Mouse (Mus musculus): ENCODE data around the gene Krcc1. TPM values are rescaled to one million over a fixed set of nuclear protein-coding genes. Genes with fewer than 3 reads are reported as not detected.
"Not testable (repeated sequence)": the region's sequence is repeated elsewhere in the genome, so short reads cannot be mapped to it uniquely, and the experiment has no call there.

The Krcc1 gene
- polyA plus RNA-seq, 1 experiment from 2014 or later = 41.6 TPM

- H3K27ac ChIP-seq (replicated peaks; ENCODE audit: low read depth, low read length) = no peak overlapping the region
- 61% methylated on average over 1 of the region's 1 CpGs for WGBS
- H3K9me3 ChIP-seq (ENCODE audit: control insufficient read depth, low read length) = no peaks in the 10 kb centered on the region
- no peak for DNase-seq (ENCODE audit: low spot score)
- no peaks in the 10 kb centered on the region for H3K36me3 ChIP-seq (ENCODE audit: control insufficient read depth, insufficient read depth, low read length)
- no peak for ATAC-seq (ENCODE audit: insufficient number of reproducible peaks, low FRiP score, low TSS enrichment, low read depth)
- H3K4me1 ChIP-seq (ENCODE audit: control insufficient read depth, insufficient read depth, low read length) = no peaks in the 10 kb centered on the region
- no peaks in the 10 kb centered on the region for H3K27me3 ChIP-seq (ENCODE audit: control insufficient read depth, insufficient read depth, low read length)
- no peak overlapping the region for H3K4me2 ChIP-seq (ENCODE audit: low read depth, severe bottlenecking)
- H3K4me3 ChIP-seq (ENCODE audit: low read depth, low read length) = no peak overlapping the region
- no peak overlapping the region for H3K9ac ChIP-seq (ENCODE audit: low read length)
Observed at GRCm38 (mm10) chr6:71257375-71257774, 14.1 kb upstream of the Krcc1 start.

GRCm38 (mm10) chr6:71258562-71258961 lies 12.9 kb upstream of the Krcc1 start:
- H3K4me2 ChIP-seq (ENCODE audit: low read depth, severe bottlenecking) = no peak overlapping the region
- 87% methylated on average over 2 of the region's 2 CpGs for WGBS
- H3K4me3 ChIP-seq (ENCODE audit: low read depth, low read length) = no peak overlapping the region
- no peak overlapping the region for H3K9ac ChIP-seq (ENCODE audit: low read length)
- H3K9me3 ChIP-seq (ENCODE audit: control insufficient read depth, low read length) = no peaks in the 10 kb centered on the region
- H3K27ac ChIP-seq (replicated peaks; ENCODE audit: low read depth, low read length) = no peak overlapping the region
- no peaks in the 10 kb centered on the region for H3K4me1 ChIP-seq (ENCODE audit: control insufficient read depth, insufficient read depth, low read length)
- no peaks in the 10 kb centered on the region for H3K27me3 ChIP-seq (ENCODE audit: control insufficient read depth, insufficient read depth, low read length)
- ATAC-seq (ENCODE audit: insufficient number of reproducible peaks, low FRiP score, low TSS enrichment, low read depth) = no peak
- H3K36me3 ChIP-seq (ENCODE audit: control insufficient read depth, insufficient read depth, low read length) = no peaks in the 10 kb centered on the region
- no peak for DNase-seq (ENCODE audit: low spot score)

- Histone ChIP-seq H3K4me2 (ENCODE audit: low read depth, severe bottlenecking) (no peak overlapping the region), H3K9ac (ENCODE audit: low read length) (no peak overlapping the region), H3K4me1 (ENCODE audit: control insufficient read depth, insufficient read depth, low read length) (no peaks in the 10 kb centered on the region), H3K9me3 (ENCODE audit: control insufficient read depth, low read length) (no peaks in the 10 kb centered on the region), H3K27ac (replicated peaks; ENCODE audit: low read depth, low read length) (no peak overlapping the region), H3K4me3 (ENCODE audit: low read depth, low read length) (no peak overlapping the region), H3K27me3 (ENCODE audit: control insufficient read depth, insufficient read depth, low read length) (no peaks in the 10 kb centered on the region), H3K36me3 (ENCODE audit: control insufficient read depth, insufficient read depth, low read length) (no peaks in the 10 kb centered on the region)
- DNase-seq (ENCODE audit: low spot score) (no peak), ATAC-seq (ENCODE audit: insufficient number of reproducible peaks, low FRiP score, low TSS enrichment, low read depth) (no peak)
- 88% methylated on average over 4 of the region's 4 CpGs for WGBS
Observed at GRCm38 (mm10) chr6:71259166-71259565, 12.3 kb upstream of the Krcc1 start.

- ATAC-seq (ENCODE audit: insufficient number of reproducible peaks, low FRiP score, low TSS enrichment, low read depth) (no peak), DNase-seq (ENCODE audit: low spot score) (no peak)
- no peak overlapping the region for H3K9ac ChIP-seq (ENCODE audit: low read length)
- no peak overlapping the region for H3K4me3 ChIP-seq (ENCODE audit: low read depth, low read length)
- no peaks in the 10 kb centered on the region for H3K4me1 ChIP-seq (ENCODE audit: control insufficient read depth, insufficient read depth, low read length)
- WGBS = 70% methylated on average over 6 of the region's 6 CpGs
- H3K4me2 ChIP-seq (ENCODE audit: low read depth, severe bottlenecking) = no peak overlapping the region
- H3K9me3 ChIP-seq (ENCODE audit: control insufficient read depth, low read length) = no peaks in the 10 kb centered on the region
- no peaks in the 10 kb centered on the region for H3K27me3 ChIP-seq (ENCODE audit: control insufficient read depth, insufficient read depth, low read length)
- no peak overlapping the region for H3K27ac ChIP-seq (replicated peaks; ENCODE audit: low read depth, low read length)
- H3K36me3 ChIP-seq (ENCODE audit: control insufficient read depth, insufficient read depth, low read length) = no peaks in the 10 kb centered on the region
Observed at GRCm38 (mm10) chr6:71260051-71260640, 11.3 kb upstream of the Krcc1 start.

DNA sequence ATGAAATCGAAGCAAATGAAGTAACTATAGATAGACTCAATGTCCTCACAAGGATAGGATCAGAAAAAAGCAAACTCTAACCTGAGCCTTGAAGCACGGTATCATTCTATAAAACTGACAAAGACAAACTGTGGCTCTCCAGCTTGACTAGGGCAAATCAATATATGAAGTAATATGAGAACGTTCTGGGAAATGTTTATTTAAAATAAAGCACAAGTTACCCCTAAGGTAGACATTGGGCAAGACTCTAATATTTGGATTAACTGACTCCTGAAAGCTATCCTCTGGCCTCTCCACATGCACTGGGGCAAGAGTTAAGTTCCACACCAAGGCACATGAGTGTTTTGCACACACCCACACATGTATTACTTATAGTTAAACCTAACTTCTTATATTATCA lies 10.4 kb upstream of the Krcc1 start:
- Histone ChIP-seq H3K4me3 (ENCODE audit: low read depth, low read length) (no peak overlapping the region), H3K27ac (replicated peaks; ENCODE audit: low read depth, low read length) (no peak overlapping the region), H3K4me2 (ENCODE audit: low read depth, severe bottlenecking) (no peak overlapping the region), H3K9ac (ENCODE audit: low read length) (no peak overlapping the region), H3K4me1 (ENCODE audit: control insufficient read depth, insufficient read depth, low read length) (no peaks in the 10 kb centered on the region), H3K27me3 (ENCODE audit: control insufficient read depth, insufficient read depth, low read length) (no peaks in the 10 kb centered on the region), H3K36me3 (ENCODE audit: control insufficient read depth, insufficient read depth, low read length) (no peaks in the 10 kb centered on the region), H3K9me3 (ENCODE audit: control insufficient read depth, low read length) (no peaks in the 10 kb centered on the region)
- 91% methylated on average over 3 of the region's 3 CpGs for WGBS
- DNase-seq (ENCODE audit: low spot score) (no peak), ATAC-seq (ENCODE audit: insufficient number of reproducible peaks, low FRiP score, low TSS enrichment, low read depth) (no peak)

DNA sequence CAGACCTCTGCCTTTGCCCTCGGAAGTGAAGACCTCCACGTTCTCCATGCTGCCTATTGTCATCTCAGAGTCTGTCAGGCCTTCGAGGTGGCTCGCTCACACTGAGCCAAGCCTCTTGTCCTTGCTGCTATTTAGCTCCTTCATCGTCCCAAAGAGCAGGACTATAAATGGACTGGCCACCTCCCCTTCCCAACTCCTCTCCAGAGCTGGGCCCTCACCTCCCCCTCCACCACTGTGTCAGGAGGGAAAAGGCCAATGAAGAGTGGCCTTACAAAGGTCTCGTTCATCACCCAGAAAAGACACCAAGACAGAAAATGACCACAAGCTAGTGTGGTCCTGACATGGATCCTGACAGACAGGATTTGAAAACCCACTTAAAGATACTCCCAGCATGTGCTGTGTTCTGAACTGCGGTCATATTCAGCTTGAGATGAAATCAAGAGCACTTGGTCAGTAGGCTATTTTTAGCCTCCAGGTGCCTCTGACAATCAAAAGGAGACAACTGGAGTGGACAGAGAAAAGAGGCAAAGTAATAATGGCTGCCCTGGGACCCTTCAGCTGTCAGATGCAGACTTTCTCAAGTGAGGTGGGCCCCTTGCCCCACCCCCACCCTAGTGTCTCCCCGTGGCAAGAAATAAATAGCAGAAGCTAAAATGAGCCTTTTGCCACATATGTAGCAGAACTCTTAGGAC lies 9.2 kb upstream of the Krcc1 start:
- H3K36me3 ChIP-seq (ENCODE audit: control insufficient read depth, insufficient read depth, low read length) = no peaks in the 10 kb centered on the region
- no peak for DNase-seq (ENCODE audit: low spot score)
- H3K9ac ChIP-seq (ENCODE audit: low read length) = no peak overlapping the region
- no peaks in the 10 kb centered on the region for H3K4me1 ChIP-seq (ENCODE audit: control insufficient read depth, insufficient read depth, low read length)
- no peaks in the 10 kb centered on the region for H3K9me3 ChIP-seq (ENCODE audit: control insufficient read depth, low read length)
- no peak overlapping the region for H3K27ac ChIP-seq (replicated peaks; ENCODE audit: low read depth, low read length)
- no peaks in the 10 kb centered on the region for H3K27me3 ChIP-seq (ENCODE audit: control insufficient read depth, insufficient read depth, low read length)
- H3K4me3 ChIP-seq (ENCODE audit: low read depth, low read length) = no peak overlapping the region
- WGBS = 63% methylated on average over 8 of the region's 8 CpGs
- no peak for ATAC-seq (ENCODE audit: insufficient number of reproducible peaks, low FRiP score, low TSS enrichment, low read depth)
- H3K4me2 ChIP-seq (ENCODE audit: low read depth, severe bottlenecking) = no peak overlapping the region

DNA sequence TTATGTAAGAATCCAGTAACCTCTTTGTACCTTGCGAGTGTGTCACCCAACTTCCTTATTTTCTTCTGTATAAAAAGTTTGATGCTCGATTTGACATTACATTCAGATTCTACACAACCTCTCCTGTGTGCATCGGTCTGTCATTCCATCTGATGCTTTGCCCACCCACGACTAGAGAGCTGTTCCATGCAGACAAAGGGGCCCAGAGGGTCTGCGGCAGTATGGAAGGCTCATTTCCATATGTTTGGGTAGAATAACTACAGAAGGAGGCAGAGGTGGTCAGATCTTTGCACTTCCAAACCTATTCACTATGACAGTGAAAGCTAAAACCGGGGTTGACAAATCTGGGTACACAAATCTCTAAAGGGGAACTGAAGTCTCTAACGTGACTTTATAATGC lies 3.9 kb upstream of the Krcc1 start:
- 85% methylated on average over 7 of the region's 7 CpGs for WGBS
- H3K9ac ChIP-seq (ENCODE audit: low read length); H3K27me3 ChIP-seq (ENCODE audit: control insufficient read depth, insufficient read depth, low read length); H3K27ac ChIP-seq (replicated peaks; ENCODE audit: low read depth, low read length); H3K36me3 ChIP-seq (ENCODE audit: control insufficient read depth, insufficient read depth, low read length); H3K4me3 ChIP-seq (ENCODE audit: low read depth, low read length); H3K9me3 ChIP-seq (ENCODE audit: control insufficient read depth, low read length); DNase-seq (ENCODE audit: low spot score); H3K4me1 ChIP-seq (ENCODE audit: control insufficient read depth, insufficient read depth, low read length); ATAC-seq (ENCODE audit: insufficient number of reproducible peaks, low FRiP score, low TSS enrichment, low read depth); H3K4me2 ChIP-seq (ENCODE audit: low read depth, severe bottlenecking): not testable (repeated sequence)

GRCm38 (mm10) chr6:71268929-71269685 lies 2.4 kb upstream of the Krcc1 start:
- H3K9ac ChIP-seq (ENCODE audit: low read length) = no peak overlapping the region
- ATAC-seq (ENCODE audit: insufficient number of reproducible peaks, low FRiP score, low TSS enrichment, low read depth) (no peak), DNase-seq (ENCODE audit: low spot score) (no peak)
- H3K27me3 ChIP-seq (ENCODE audit: control insufficient read depth, insufficient read depth, low read length) = no peaks in the 10 kb centered on the region
- 68% methylated on average over 7 of the region's 7 CpGs for WGBS
- no peaks in the 10 kb centered on the region for H3K36me3 ChIP-seq (ENCODE audit: control insufficient read depth, insufficient read depth, low read length)
- H3K9me3 ChIP-seq (ENCODE audit: control insufficient read depth, low read length) = no peaks in the 10 kb centered on the region
- no peak overlapping the region for H3K4me2 ChIP-seq (ENCODE audit: low read depth, severe bottlenecking)
- H3K27ac ChIP-seq (replicated peaks; ENCODE audit: low read depth, low read length) = no peak overlapping the region
- no peak overlapping the region for H3K4me3 ChIP-seq (ENCODE audit: low read depth, low read length)
- 0 out of 2 replicates have a peak, but pooled peaks cover 2% of the 10 kb centered on the region for H3K4me1 ChIP-seq (ENCODE audit: control insufficient read depth, insufficient read depth, low read length)

Data from limb, embryonic 11.5 days (tissue).